Mouse (Mus musculus): ENCODE data around the gene Plekhg6. TPM values are rescaled to one million over a fixed set of nuclear protein-coding genes. Genes with fewer than 3 reads are reported as not detected.

Plekhg6 gene
- total RNA-seq (2015) (not detected in 2 replicates), total RNA-seq (2017) (not detected in 2 replicates)

DNA sequence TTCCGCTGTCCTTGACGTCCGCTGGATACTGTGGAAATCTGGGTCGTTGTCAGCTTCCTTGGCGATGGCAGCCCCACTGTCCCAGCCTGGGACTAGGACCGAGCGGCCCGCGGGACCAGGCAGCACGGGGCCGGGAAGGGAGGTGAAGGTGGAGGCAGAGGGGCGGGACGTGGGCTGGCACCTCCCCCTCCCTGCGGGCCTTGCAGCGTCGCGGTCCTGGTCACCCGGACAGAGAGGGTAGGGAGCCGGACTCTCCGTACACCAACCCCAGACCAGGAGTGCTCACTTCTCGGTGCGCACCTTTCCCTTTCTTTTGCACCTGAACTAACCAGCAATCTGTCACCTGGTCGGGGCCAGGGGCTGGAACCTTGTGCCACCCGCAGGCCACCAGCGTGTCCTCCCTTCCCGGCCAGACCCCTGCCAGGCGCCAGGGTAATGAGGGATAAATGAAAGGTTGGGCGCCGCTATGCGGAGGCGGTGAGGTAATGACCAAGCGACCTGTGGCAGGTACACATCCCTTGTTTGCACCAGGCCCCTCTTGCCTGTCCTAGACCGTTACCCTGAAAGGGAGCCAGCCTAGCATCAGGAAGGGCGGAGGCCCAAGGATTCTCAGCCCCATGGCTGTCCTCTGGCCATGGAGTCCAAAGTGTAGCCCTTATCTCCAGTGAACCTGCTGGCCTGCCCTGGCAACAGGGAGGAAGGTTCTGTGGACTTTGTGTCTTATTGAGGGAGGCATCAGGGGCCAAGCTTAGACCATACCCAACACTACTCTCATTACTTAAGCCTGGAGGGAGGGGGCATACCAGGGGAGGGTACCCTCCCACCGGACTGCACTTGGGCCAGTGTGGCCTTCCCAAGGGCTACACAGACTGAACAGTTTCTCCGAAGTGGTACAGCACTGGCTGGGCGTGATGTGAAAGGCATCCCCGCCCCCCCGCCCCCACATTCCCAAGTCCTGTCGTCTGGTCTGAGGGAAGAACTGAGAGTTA lies at the start of gene Plekhg6:
TSS of gene Plekhg6 (minus strand) at position 422 of the 989 bp plus-strand sequence.
- no peak; the same call in 1 of the 2 replicates for ATAC-seq (replicated peaks; ENCODE audit: poor library complexity)

DNA sequence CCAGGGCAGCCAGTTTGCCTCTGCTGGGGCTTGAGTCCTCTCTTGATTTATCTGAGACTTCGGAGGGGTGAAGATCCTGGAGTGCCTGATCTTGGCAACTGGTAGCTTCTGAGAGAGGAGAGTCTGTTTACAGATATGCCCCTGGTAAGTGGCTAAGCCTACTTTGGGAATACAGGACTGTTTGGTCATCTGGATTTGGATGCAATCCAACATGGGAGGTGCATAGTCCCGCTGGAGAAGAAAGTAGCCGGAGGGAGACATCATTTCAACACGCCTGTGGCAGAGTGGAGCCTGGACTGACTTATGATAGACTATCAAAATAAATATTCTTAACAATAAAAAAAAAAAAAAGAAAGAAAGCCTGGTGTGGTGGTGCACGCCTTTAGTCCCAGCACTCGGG lies 49.1 kb upstream of the Plekhg6 start:
- no peak for ATAC-seq (replicated peaks; ENCODE audit: poor library complexity)

DNA sequence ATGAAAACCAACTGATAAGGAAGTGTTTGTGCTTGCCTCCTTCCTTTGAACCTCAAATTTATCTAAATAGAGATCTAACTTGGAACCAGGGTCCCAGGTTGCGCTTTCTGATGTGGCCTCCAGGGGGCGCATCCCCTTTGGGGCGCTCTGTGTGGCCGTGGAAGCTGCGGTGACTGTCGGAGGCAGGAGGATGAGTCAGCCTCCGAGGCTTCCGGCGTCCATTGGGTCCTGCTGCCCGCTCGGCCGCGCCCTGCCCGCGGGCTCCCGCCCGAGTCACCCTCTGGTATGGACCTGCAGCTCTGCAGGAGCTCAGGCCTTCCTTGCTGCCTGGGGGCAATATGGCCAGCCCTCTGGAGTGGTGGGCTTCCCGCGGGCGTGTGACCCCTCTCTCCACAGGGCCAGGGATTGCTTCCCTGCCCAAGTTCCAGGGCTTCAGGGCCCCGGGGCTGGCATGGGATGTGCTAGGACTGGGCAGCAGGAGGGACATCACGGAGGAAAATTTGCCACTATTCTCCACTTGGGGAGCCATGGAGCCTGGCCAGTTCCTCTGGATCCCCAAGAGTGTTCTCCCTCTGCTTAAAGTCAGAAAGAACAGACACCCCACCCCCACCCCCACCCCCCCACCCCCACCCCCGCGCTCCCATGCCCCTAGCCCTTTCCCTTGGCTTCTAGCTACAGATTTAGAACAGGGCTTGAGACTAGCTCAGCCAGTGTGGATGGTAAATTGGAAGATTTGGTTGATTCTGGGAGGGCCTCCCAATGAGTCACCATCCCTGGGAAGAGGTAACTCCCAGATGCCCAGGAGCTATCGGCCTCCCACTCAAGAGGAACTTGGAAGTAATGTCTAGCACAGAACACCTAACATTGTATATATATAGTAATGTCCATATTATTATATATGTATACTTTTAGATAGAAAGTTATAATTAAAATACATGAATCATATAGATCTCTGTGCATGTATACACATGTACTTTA lies 46.1 kb upstream of the Plekhg6 start:
- peak; percentile 68 for ATAC-seq (replicated peaks; ENCODE audit: poor library complexity)

DNA sequence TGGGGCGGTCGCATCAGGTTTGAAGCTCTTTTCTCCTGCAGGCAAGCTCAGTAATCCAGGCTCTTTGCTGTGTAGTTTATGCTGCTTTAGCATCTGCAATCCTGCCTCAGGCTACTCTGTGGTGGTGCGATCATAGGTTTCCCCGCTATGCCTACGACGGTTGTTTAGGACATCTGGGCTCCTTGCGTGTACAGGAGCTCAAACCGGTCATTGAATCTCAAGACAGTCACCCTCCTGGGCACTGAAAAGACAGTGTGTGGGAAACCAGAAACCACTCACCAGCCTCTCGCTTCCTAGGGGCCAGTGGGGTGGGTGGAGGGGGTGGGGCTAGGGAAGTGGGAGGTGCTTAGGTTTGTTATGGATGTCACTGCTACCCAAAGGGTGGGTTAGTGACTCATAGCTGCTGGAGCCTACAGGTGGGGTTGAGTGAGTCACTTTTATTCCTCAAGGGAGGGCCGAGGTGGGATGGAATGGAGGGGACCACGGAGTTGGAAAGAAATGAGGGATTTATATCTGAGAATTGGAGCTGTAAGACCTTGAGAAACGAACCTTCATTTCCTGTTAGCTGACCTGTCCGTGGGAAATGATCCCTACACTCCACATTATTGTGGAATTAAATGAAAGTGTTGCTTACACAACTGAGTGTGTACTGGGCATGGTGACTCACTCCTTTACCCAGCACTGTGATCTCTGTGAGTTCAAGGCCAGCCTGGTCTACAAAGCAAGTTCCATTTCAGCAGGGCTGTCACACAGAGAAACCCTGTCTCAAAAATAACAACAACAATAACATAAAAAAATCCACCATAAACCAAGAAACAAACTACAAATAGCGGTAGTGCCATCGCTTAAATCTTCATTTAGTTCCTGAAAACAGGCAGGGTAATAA lies 44.9 kb upstream of the Plekhg6 start:
- ATAC-seq (replicated peaks; ENCODE audit: poor library complexity), result peak; percentile 35

DNA sequence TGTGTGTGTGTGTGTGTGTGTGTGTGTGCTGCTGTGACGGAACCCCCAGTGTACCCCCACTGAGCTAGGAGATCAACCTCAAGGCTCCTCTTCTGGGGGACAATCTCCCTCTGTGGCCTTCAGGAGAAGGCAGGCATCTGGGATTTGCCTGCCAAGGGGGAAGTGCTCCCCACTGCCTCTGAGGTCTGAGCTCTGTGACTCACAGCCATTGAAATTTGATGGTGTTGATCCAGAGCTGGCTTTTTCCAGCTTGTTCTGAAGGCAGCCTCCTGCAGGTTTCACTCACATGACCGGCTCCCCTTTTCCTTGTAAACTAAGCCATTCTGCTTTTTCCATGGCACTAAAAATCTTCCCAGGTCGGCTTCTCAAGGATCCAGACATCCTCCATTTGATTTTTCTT lies 43.6 kb upstream of the Plekhg6 start:
- no peak for ATAC-seq (replicated peaks; ENCODE audit: poor library complexity)

DNA sequence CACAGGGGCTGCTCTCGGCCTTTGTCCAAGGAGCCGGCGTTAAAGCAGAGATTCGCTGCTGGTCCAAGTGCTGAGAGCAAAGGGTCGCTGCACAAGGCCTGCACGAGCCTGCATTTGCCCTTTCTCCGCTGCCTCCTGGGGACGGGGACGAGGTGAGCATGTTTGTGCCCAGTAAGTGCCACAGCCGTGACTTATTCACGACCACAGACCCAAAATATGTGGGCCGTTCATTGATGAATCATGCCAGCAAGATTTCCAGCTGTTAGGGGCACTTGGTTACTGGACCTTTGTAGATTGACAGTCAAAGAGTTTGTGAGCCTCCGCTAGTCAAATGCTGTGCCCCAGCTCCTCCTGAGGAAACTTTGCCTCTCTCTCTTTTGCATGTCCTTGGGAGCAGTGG lies 42.9 kb upstream of the Plekhg6 start:
- ATAC-seq (replicated peaks; ENCODE audit: poor library complexity), result no peak

DNA sequence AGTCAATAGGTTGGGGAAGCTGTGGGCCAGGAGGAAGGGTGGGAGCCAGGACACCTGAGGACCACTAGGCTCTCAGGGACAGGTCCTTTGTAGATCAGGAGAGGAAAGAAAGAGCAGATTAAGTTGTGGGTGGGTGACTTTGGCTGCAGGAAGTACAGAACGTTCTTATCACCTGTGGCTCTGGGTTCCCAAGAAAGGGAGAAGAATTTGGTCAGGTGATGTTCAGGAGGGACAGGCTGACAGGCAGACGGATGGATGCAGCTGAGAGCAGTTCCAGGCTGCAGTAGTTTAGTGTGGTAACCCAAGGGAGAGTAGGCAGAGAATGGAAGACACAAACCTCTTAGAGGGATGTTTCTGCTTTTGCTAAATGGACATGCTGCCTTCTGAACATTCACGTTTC lies 42.5 kb upstream of the Plekhg6 start:
- no peak for ATAC-seq (replicated peaks; ENCODE audit: poor library complexity)

DNA sequence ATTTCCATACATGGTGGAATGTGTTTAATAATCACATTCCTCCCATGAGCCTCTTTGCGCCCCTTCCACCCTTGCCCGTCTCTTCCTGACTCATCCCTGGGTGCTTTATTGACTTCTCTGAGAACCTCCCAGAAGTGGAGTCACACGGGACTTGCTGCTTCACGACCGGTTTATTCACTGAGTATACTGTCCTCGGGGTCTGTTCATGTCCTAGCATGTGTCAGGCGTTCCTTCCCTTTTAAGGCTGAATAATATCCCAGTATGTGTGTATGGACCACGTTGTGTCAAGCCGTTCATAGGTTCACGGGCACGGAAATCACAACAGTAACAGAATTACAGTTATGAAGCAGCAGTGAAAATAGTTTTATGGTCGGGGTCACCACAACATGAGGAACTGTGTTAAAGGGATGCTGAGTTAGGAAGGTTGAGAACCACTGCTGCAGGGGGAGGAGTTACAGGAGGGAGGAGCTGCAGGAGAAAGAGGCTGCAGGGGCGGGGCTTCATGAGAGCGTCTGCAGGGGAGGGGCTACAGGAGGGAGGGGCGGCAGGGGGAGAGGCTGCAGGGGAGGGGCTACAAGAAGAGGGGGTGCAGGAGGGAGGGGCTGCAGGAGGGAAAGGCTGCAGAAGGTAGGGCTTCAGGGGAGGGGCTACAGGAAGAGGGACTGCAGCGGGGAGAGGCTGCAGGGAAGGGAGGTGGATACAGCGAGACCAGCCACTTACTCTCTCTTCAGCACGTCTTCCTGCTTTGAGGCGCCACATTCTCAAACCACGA lies 41.6 kb upstream of the Plekhg6 start:
- ATAC-seq (replicated peaks; ENCODE audit: poor library complexity), result peak; percentile 69

DNA sequence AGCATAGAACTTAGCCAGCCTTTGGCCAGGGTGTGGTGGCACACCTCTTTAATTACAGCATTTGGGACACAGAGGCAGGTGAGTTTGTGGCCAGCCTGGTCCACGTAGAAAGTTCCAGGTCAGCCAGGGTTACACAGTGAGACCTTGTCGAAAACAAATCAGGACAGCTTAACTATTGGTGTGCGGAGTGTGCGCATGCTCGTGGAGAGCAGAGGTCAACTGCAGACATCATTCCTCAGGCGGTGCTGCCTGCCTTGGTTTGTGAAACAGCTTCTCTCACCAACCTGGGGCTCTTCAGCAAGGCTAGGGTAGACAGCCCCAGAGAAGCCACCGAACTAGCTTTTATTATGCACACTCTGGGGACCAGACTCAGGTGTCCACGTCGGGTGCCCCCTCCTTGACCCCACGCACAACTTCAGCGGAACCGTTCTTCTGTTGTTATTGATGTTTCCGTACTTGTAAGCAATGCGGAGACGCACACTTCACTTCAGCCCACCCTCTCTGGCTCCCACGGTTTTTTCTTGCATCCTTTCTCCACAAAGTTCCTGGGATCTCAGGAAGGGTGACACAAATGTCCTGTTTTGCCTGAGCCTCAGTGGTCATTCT lies 40.0 kb upstream of the Plekhg6 start:
- no peak for ATAC-seq (replicated peaks; ENCODE audit: poor library complexity)

DNA sequence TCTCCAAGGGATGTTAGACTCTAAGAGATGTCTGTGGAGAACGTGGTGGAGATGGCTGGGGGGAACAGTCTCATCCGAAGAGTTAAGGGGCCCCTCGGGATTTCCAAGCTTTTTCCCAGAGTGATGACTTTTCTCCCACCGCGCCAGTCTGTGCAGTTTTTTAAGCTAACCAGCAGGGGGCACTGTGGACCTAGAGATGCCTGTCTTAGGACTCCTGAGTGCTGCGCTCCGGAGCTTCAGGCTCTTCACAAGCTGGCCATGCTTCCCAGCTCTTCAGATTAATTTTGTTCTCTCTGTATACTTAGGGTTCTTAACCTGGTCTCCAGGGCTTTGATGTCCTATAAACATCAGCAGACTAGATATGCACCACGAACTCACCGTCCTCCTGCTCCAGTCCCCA lies 38.2 kb upstream of the Plekhg6 start:
- ATAC-seq (replicated peaks; ENCODE audit: poor library complexity), result peak; percentile 80

DNA sequence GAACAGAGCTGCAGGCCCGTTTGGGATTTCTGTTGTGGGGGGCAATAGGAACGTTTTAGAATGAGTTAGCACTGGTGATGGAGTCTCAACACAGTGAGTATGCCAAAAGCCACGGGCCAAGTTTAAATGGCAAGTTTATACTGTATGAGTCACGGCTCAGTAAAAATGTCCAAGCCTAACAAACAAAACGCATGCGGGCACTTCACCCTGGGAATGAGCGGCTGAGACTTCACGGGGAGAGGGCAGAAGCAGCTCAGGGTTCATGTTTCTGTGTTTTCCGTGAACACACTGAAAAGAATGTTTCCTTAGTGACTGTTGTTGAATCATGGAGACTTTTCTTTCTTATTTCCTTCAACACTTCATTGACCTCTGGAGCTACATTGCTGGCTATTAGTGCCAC lies 32.7 kb upstream of the Plekhg6 start:
- no peak for ATAC-seq (replicated peaks; ENCODE audit: poor library complexity)

DNA sequence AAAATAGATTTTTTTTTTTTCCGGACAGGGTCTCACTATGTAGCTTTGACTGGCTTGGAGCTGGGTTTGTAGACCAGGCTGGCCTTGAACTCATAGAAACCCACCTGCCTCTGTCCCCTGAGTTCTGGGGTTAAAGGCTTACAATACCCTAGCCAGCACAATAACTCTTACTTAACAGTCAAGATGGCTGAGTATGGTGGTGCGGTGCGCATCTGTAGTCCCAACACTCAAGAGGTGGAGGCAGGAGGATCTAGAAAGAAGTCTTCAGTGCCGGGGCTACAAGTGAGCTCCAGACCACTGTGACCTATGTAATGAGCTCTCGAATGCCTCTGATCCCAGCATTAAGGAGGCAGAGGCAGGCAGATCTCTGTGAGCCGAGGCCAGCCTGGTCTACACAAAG lies 31.1 kb upstream of the Plekhg6 start:
- no peak for ATAC-seq (replicated peaks; ENCODE audit: poor library complexity)

DNA sequence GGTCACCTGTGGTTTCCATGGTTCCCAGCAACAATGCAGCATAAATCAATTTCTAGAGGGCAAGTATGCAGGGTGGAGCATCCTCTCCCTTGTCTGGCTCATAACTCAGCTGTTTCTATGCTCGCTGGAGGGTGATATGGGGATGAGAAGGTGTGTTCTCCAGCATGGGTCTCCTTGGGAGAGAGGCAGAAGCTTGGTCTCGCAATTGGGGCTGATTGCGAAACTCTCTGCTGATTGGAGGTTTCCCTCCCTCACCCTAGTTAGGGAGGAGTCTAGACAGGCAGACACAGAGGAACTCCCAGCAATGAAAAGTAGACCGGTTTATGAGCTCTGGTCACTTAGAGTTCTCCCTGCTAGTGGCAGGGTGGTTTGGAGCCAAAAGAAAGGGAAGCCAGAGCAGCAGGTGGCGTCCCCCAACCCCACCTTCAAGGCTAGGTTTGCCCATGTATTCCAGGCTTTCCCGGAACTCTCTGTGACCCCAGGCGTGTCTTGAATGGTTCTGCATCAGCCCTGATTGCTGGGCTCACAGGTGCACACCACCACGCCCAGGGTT lies 30.5 kb upstream of the Plekhg6 start:
- ATAC-seq (replicated peaks; ENCODE audit: poor library complexity), result peak; percentile 97

DNA sequence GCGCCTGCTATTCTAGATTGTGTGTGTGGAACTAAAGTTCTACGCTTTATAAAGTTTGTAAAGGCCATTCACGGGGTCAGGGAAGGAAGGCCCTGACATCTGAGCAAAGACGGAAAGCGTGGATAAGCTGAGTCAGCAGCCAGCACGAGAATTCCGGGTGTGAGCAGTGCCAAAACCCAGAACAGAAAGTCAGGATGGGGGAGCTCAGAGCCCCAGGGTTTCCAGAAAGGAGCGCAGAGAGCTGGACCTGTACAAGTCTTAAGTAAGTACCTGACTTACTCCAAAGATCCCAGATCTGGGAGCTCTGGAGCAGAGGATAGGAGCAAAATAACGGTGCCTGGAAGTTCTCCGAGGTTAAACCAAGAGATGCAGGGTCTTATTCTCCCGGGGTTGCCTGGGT lies 30.0 kb upstream of the Plekhg6 start:
- ATAC-seq (replicated peaks; ENCODE audit: poor library complexity), result no peak

DNA sequence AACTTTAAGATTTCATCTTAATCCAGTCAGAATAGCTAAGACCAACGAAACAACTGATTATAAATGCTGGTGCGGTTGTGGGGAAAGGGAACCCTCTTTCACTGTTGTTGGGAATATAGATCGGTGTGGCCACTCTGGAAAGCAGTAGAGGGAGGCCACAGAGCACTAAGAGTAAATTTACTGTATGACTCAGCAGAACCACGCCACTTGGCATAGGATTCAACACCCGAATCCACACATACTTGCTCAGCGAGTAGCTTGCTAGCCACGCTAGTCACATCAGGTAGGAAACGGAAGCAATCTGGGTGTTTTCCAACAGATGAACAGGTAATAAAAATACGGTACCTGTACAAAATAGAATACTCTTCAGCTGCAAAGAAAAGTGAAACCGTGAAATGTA lies 27.1 kb upstream of the Plekhg6 start:
- no peak for ATAC-seq (replicated peaks; ENCODE audit: poor library complexity)

DNA sequence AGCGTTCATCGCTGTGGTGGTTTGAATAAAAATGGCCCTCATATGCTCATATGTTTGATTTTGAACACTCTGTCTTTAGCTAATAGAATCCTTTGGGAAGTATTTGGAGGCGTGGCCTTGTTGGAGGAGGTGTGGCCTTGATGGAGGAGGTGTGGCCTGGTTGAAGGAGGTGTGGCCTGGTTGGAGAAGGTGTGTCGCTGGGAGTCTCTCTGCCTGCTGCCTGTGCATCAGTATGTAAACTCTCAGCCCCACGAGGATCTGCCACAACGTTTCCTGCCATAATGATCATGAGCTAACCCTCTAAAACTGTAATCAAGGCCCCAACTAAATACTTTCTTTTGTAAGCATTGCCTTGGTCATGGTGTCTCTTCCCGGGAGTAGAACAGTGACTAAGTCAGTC lies 26.6 kb upstream of the Plekhg6 start:
- ATAC-seq (replicated peaks; ENCODE audit: poor library complexity), result no peak

DNA sequence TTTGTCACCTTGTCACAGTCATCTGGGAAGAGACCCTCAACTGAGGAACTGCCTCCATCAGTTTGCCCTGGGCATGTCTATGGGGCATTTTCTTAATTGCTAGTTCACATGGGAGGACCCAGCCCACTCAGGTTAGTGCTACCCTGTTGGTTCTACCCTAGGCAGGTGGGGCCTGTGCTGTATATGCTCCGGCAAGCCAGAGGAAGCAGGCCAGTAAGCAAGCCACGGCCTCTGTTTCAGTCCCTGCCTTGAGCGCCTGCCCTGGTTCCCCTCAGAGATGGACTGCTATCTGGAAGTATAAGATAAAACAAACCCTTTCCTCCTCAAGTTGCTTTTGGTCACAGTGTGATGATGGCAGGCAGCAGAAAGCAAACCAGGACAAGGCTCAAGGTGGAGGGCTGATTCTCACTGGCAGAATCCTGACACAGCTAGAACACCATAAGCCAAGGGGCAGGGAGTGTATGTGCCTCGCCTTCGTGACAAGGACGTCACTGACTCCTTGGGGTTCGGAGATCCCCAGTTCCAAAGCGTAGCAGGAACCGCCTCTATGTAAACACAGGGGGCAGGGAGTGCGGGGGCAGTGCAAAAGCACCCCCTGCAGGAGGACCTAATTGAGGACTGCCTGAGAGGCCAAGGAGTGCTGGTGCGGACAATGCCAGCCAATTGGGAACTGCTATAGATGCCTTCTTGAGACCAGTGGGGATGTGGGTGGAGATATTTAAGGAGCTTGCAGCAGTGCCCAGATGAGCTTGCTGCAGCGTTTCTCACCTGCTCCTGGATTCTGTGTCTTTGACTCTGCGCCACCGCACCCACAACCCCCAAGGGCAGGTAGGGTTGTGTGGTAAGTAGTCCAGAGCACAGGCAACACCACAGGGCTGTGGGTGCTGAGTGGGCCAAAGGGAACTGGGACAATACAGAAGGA lies 25.1 kb upstream of the Plekhg6 start:
- ATAC-seq (replicated peaks; ENCODE audit: poor library complexity), result no peak

DNA sequence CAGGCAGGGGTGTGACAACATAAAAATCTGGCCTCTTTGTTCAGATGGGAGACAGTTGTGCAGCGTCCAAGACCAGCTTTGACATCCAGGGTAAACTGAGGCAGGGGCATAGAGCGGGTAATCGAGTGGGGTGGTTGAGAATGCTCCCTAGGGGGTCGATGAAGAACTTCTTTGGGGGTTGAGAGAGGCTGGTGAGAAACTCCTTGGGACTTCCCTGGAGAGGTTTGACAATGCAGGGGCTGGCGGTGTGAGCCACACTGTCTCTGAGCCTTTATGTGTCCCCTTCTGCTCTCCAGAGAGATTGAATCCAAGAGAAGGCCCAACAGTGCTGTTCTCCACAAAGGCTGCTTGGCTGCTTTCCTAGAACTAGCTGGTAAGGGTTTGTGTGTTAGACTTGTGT lies 9.3 kb upstream of the Plekhg6 start:
- ATAC-seq (replicated peaks; ENCODE audit: poor library complexity), result no peak
